Mouse (Mus musculus): ENCODE results near the gene Ctso.

GRCm38 (mm10) chr3:81987628-81988027 is 55.2 kb downstream of the Ctso start:
- TF ChIP-seq CTCF (IDR thresholded peaks at IDR 0.05; ENCODE audit: low read depth, low read length) (no peak), POLR2A (IDR thresholded peaks at IDR 0.05; ENCODE audit: insufficient read depth, low read length) (no peak)

Data from ES-Bruce4 (cell line).